Mouse (Mus musculus) lung, adult 2 months (tissue): ENCODE data around the gene Gm42742.

Source experiments
- CTCF ChIP-seq: fragments of 200-500 bp; IDR thresholded peaks from 2 replicates; pipeline ENCODE4 v1.5.1; 2011; ENCODE audit warnings: mild to moderate bottlenecking, low read length, control low read depth; ENCODE audit not compliant: insufficient read depth
- POLR2A ChIP-seq: fragments of 200-500 bp; IDR thresholded peaks from 2 replicates; pipeline ENCODE4 v1.6.1; 2011; ENCODE audit warnings: low read depth, mild to moderate bottlenecking, control low read depth, low read length, borderline replicate concordance; ENCODE audit errors: extremely low read depth

DNA sequence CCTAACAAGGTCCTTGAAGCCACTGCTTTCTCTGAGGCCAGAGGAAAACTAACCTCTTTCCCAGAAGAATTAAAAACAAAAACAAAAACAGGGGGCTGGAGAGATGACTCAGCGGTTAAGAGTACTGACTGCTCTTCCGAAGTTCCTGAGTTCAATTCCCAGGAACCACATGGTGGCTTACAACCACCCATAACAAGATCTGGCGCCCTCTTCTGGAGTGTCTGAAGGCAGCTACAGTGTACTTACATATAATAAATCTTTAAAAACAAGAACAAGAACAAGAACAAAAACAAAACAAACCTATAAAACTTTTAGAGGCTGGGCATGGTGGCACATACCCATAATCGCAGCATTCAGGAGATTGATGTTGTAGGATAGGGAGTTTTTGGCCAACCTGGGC lies 24.4 kb downstream of the Gm42742 start:
- TF ChIP-seq CTCF (no peak), POLR2A (no peak)
